Mouse (Mus musculus) intestine, embryonic 14.5 days (tissue): Measurements from ENCODE around the gene Sgpp2. TPM values are rescaled to one million over a fixed set of nuclear protein-coding genes. Genes with fewer than 3 reads are reported as not detected.

ENCODE experiments used
- ATAC-seq: fragments of 200-750 bp; cut with Nextera tagmentation; replicated peaks from 2 replicates; pipeline ENCODE4 v1.8.0; 2017; ENCODE audit warnings: low read depth, moderate number of reproducible peaks, moderate TSS enrichment, moderate library complexity; ENCODE audit not compliant: low FRiP score, low TSS enrichment
- DNase-seq: peaks from one replicate; pipeline ENCODE4 v3.0.0-alpha.2; 2018; ENCODE audit warnings: low spot score
- H3K27ac ChIP-seq: fragments of 300-500 bp; sonication (generic); 2 replicates; pipeline ENCODE4 v1.5.1; 2014; ENCODE audit warnings: low read depth, mild to moderate bottlenecking, control low read depth
- H3K27me3 ChIP-seq: fragments of 300-500 bp; sonication (generic); replicated peaks from 2 replicates; pipeline ENCODE4 v1.6.1; 2014; ENCODE audit warnings: low read length, control low read depth; ENCODE audit not compliant: control insufficient read depth, insufficient read depth
- H3K36me3 ChIP-seq: fragments of 300-500 bp; sonication (generic); 2 replicates; pipeline ENCODE4 v1.6.1; 2014; ENCODE audit warnings: low read length, control low read depth; ENCODE audit not compliant: control insufficient read depth, insufficient read depth
- H3K4me1 ChIP-seq: fragments of 300-500 bp; sonication (generic); replicated peaks from 2 replicates; pipeline ENCODE4 v1.6.1; 2014; ENCODE audit warnings: low read length, control low read depth, mixed read lengths; ENCODE audit not compliant: control insufficient read depth, insufficient read depth
- H3K4me2 ChIP-seq: fragments of 300-500 bp; sonication (generic); 2 replicates; pipeline ENCODE4 v1.6.1; 2014; ENCODE audit warnings: low read length
- H3K4me3 ChIP-seq: fragments of 300-500 bp; sonication (generic); 2 replicates; pipeline ENCODE4 v1.5.1; 2014; ENCODE audit warnings: low read depth, low read length, control low read depth, mixed read lengths
- H3K9ac ChIP-seq: fragments of 300-500 bp; sonication (generic); 2 replicates; pipeline ENCODE4 v1.6.1; 2014; ENCODE audit warnings: mild to moderate bottlenecking, low read length
- H3K9me3 ChIP-seq: fragments of 300-500 bp; sonication (generic); 2 replicates; pipeline ENCODE4 v1.6.1; 2016; ENCODE audit warnings: low read length, control low read depth; ENCODE audit not compliant: control insufficient read depth
- WGBS: fragments of 180-500 bp; shearing (Covaris S2); extraction: QIAGEN DNeasy Blood & Tissue Kit; methylation state at CpG from one replicate; pipeline ENCODE4 v1.1.7; 2014; 5-methylcytosine and 5-hydroxymethylcytosine counted together
- polyA plus RNA-seq: library from polyadenylated mRNA; unstranded; fragments of >200 nt; fragmentation: Nextera tagmentation; extraction: Ambion mirVana; gene quantifications from 2 replicates; pipeline ENCODE4 v1.2.1, GENCODE M21; 2014

The Sgpp2 gene
- polyA plus RNA-seq, 1 experiment from 2014 or later, result 37.8 TPM

- H3K27me3 ChIP-seq, result no peaks in the 10 kb centered on the region
- H3K4me2 ChIP-seq, result no peak overlapping the region
- H3K36me3 ChIP-seq, result peaks cover 75% of the 10 kb centered on the region
- no peaks in the 10 kb centered on the region for H3K4me1 ChIP-seq
- H3K9me3 ChIP-seq, result no peaks in the 10 kb centered on the region
- H3K4me3 ChIP-seq, result no peak overlapping the region
- no peak for ATAC-seq
- no peak overlapping the region for H3K9ac ChIP-seq
- no peak overlapping the region for H3K27ac ChIP-seq
- 72% methylated on average over 12 of the region's 12 CpGs for WGBS
- no peak for DNase-seq
Measured at GRCm38 (mm10) chr1:78451070-78451854, 141.1 kb downstream of the Sgpp2 start.

- Histone ChIP-seq H3K27me3 (no peaks in the 10 kb centered on the region), H3K4me3 (no peak overlapping the region), H3K4me2 (no peak overlapping the region), H3K36me3 (peaks cover 82% of the 10 kb centered on the region), H3K9ac (no peak overlapping the region), H3K4me1 (no peaks in the 10 kb centered on the region), H3K27ac (no peak overlapping the region), H3K9me3 (no peaks in the 10 kb centered on the region)
- ATAC-seq, result no peak
- WGBS, result 90% methylated on average over 6 of the region's 6 CpGs
- no peak for DNase-seq
Measured at GRCm38 (mm10) chr1:78452544-78452943, 142.4 kb downstream of the Sgpp2 start.

DNA sequence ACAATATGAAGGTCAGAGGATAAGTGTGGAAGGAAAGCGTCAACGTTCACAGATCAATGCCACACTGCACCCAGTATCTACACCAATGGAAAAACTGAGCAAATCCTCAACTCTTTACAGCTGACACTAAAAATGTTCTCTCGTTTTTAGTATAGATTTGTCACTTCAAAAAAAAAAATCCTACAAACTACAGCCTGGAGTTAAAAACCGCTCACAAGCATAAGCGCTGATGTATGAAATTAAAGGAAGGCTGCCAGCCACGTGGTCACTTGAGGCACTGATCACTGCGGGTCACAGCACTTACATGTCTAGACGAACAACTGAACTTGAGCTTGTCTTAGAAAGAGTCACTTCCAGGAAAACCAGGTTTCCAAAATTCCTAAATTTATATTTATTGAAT lies 143.7 kb downstream of the Sgpp2 start:
- ATAC-seq, result no peak
- Histone ChIP-seq H3K4me1 (no peaks in the 10 kb centered on the region), H3K9me3 (no peaks in the 10 kb centered on the region), H3K27me3 (no peaks in the 10 kb centered on the region), H3K36me3 (peaks cover 83% of the 10 kb centered on the region), H3K27ac (no peak overlapping the region), H3K4me2 (no peak overlapping the region), H3K4me3 (no peak overlapping the region), H3K9ac (no peak overlapping the region)
- WGBS, result 93% methylated on average over 8 of the region's 8 CpGs
- no peak for DNase-seq

GRCm38 (mm10) chr1:78454659-78455058 lies 144.5 kb downstream of the Sgpp2 start:
- Histone ChIP-seq H3K4me1 (no peaks in the 10 kb centered on the region), H3K27me3 (no peaks in the 10 kb centered on the region), H3K4me3 (no peak overlapping the region), H3K4me2 (no peak overlapping the region), H3K9me3 (no peaks in the 10 kb centered on the region), H3K27ac (no peak overlapping the region), H3K36me3 (peaks cover 89% of the 10 kb centered on the region), H3K9ac (no peak overlapping the region)
- 35% methylated on average over 7 of the region's 7 CpGs for WGBS
- no peak for DNase-seq
- ATAC-seq, result no peak

Other genes starting within 250 kb of the Sgpp2 start
- gene Pax3, start 113.2 kb upstream of the Sgpp2 start, polyA plus RNA-seq, result not detected in 2 replicates
- 167 and 177 TPM in 2 replicates for gene Farsb, start 178.6 kb downstream of the Sgpp2 start, polyA plus RNA-seq
- gene Mogat1, start 200.6 kb downstream of the Sgpp2 start, polyA plus RNA-seq, result 0.16 TPM in 1 of 2 replicates, not detected in the other
- 0.16 TPM in 1 of 2 replicates, not detected in the other for gene BC035947, start 201.8 kb downstream of the Sgpp2 start, polyA plus RNA-seq